Mouse (Mus musculus): ENCODE data around the gene Ypel4. TPM values are rescaled to one million over a fixed set of nuclear protein-coding genes. Genes with fewer than 3 reads are reported as not detected.

Gene Ypel4
- polyA plus RNA-seq, 1 experiment from 2014 or later = 10.0 TPM

- no peak overlapping the region for H3K4me3 ChIP-seq (ENCODE audit: low read length)
- no peaks in the 10 kb centered on the region for H3K4me1 ChIP-seq (ENCODE audit: control insufficient read depth, insufficient read depth, low read length)
- H3K27me3 ChIP-seq (ENCODE audit: control insufficient read depth, insufficient read depth, low read length) = no peaks in the 10 kb centered on the region
- no peak overlapping the region for H3K4me2 ChIP-seq (replicated peaks; ENCODE audit: low read depth, low read length)
- H3K27ac ChIP-seq (ENCODE audit: low read depth, low read length) = no peak overlapping the region
- no peaks in the 10 kb centered on the region for H3K9me3 ChIP-seq (ENCODE audit: control insufficient read depth, low read length)
- no peaks in the 10 kb centered on the region; the same call in 1 of the 2 replicates for H3K36me3 ChIP-seq (ENCODE audit: control insufficient read depth, insufficient read depth, low read length)
- no peak overlapping the region for H3K9ac ChIP-seq (ENCODE audit: low read depth, low read length)
- no peak for ATAC-seq (ENCODE audit: low FRiP score, low TSS enrichment)
- 52% methylated on average over 4 of the region's 4 CpGs for WGBS
Measured at GRCm38 (mm10) chr2:84762295-84762694, 28.4 kb downstream of the Ypel4 start.

GRCm38 (mm10) chr2:84762818-84763217 is 29.0 kb downstream of the Ypel4 start:
- H3K36me3 ChIP-seq (ENCODE audit: control insufficient read depth, insufficient read depth, low read length) = no peaks in the 10 kb centered on the region; the same call in 1 of the 2 replicates
- WGBS = 31% methylated on average over 1 of the region's 1 CpGs
- H3K9ac ChIP-seq (ENCODE audit: low read depth, low read length) = no peak overlapping the region
- H3K27me3 ChIP-seq (ENCODE audit: control insufficient read depth, insufficient read depth, low read length) = no peaks in the 10 kb centered on the region
- no peak overlapping the region for H3K27ac ChIP-seq (ENCODE audit: low read depth, low read length)
- ATAC-seq (ENCODE audit: low FRiP score, low TSS enrichment) = no peak
- no peak overlapping the region for H3K4me2 ChIP-seq (replicated peaks; ENCODE audit: low read depth, low read length)
- no peaks in the 10 kb centered on the region for H3K9me3 ChIP-seq (ENCODE audit: control insufficient read depth, low read length)
- no peaks in the 10 kb centered on the region for H3K4me1 ChIP-seq (ENCODE audit: control insufficient read depth, insufficient read depth, low read length)
- no peak overlapping the region for H3K4me3 ChIP-seq (ENCODE audit: low read length)

GRCm38 (mm10) chr2:84770501-84770900 is 36.6 kb downstream of the Ypel4 start:
- no peak for ATAC-seq (ENCODE audit: low FRiP score, low TSS enrichment)
- Histone ChIP-seq H3K9me3 (ENCODE audit: control insufficient read depth, low read length) (no peaks in the 10 kb centered on the region), H3K9ac (ENCODE audit: low read depth, low read length) (no peak overlapping the region), H3K4me3 (ENCODE audit: low read length) (no peak overlapping the region), H3K27ac (ENCODE audit: low read depth, low read length) (no peak overlapping the region), H3K36me3 (ENCODE audit: control insufficient read depth, insufficient read depth, low read length) (no peaks in the 10 kb centered on the region; the same call in 1 of the 2 replicates), H3K27me3 (ENCODE audit: control insufficient read depth, insufficient read depth, low read length) (no peaks in the 10 kb centered on the region), H3K4me2 (replicated peaks; ENCODE audit: low read depth, low read length) (no peak overlapping the region), H3K4me1 (ENCODE audit: control insufficient read depth, insufficient read depth, low read length) (no peaks in the 10 kb centered on the region)
- WGBS = 78% methylated on average over 6 of the region's 6 CpGs

GRCm38 (mm10) chr2:84772454-84772853 is 38.6 kb downstream of the Ypel4 start:
- Histone ChIP-seq H3K4me2 (replicated peaks; ENCODE audit: low read depth, low read length) (no peak overlapping the region), H3K27ac (ENCODE audit: low read depth, low read length) (no peak overlapping the region), H3K36me3 (ENCODE audit: control insufficient read depth, insufficient read depth, low read length) (no peaks in the 10 kb centered on the region), H3K27me3 (ENCODE audit: control insufficient read depth, insufficient read depth, low read length) (no peaks in the 10 kb centered on the region), H3K9ac (ENCODE audit: low read depth, low read length) (no peak overlapping the region), H3K4me1 (ENCODE audit: control insufficient read depth, insufficient read depth, low read length) (no peaks in the 10 kb centered on the region), H3K4me3 (ENCODE audit: low read length) (no peak overlapping the region), H3K9me3 (ENCODE audit: control insufficient read depth, low read length) (no peaks in the 10 kb centered on the region)
- 99% methylated on average over 4 of the region's 4 CpGs for whole genome bisulfite sequencing
- ATAC-seq (ENCODE audit: low FRiP score, low TSS enrichment) = no peak

GRCm38 (mm10) chr2:84773195-84773594 is 39.3 kb downstream of the Ypel4 start:
- Histone ChIP-seq H3K4me3 (ENCODE audit: low read length) (no peak overlapping the region), H3K4me1 (ENCODE audit: control insufficient read depth, insufficient read depth, low read length) (no peaks in the 10 kb centered on the region), H3K4me2 (replicated peaks; ENCODE audit: low read depth, low read length) (no peak overlapping the region), H3K9me3 (ENCODE audit: control insufficient read depth, low read length) (no peaks in the 10 kb centered on the region), H3K36me3 (ENCODE audit: control insufficient read depth, insufficient read depth, low read length) (no peaks in the 10 kb centered on the region), H3K27me3 (ENCODE audit: control insufficient read depth, insufficient read depth, low read length) (no peaks in the 10 kb centered on the region), H3K9ac (ENCODE audit: low read depth, low read length) (no peak overlapping the region), H3K27ac (ENCODE audit: low read depth, low read length) (no peak overlapping the region)
- 84% methylated on average over 5 of the region's 5 CpGs for WGBS
- no peak for ATAC-seq (ENCODE audit: low FRiP score, low TSS enrichment)

GRCm38 (mm10) chr2:84774751-84775150 is 40.9 kb downstream of the Ypel4 start:
- WGBS = 1% methylated on average over 15 of the region's 15 CpGs
- Histone ChIP-seq H3K9ac (ENCODE audit: low read depth, low read length) (peak overlapping the region; percentile 46; the same call in 1 of the 2 replicates), H3K4me1 (ENCODE audit: control insufficient read depth, insufficient read depth, low read length) (no peaks in the 10 kb centered on the region), H3K36me3 (ENCODE audit: control insufficient read depth, insufficient read depth, low read length) (no peaks in the 10 kb centered on the region), H3K4me2 (replicated peaks; ENCODE audit: low read depth, low read length) (peak overlapping the region; percentile 53), H3K4me3 (ENCODE audit: low read length) (peak overlapping the region; percentile 33), H3K27ac (ENCODE audit: low read depth, low read length) (peak overlapping the region; percentile 78), H3K9me3 (ENCODE audit: control insufficient read depth, low read length) (no peaks in the 10 kb centered on the region), H3K27me3 (ENCODE audit: control insufficient read depth, insufficient read depth, low read length) (no peaks in the 10 kb centered on the region)
- peak; percentile 98 for ATAC-seq (ENCODE audit: low FRiP score, low TSS enrichment)

GRCm38 (mm10) chr2:84775241-84775640 is 41.4 kb downstream of the Ypel4 start, which contains the start of gene Serping1:
Serping1 (minus strand) TSS chr2:84775444.
- H3K27ac ChIP-seq (ENCODE audit: low read depth, low read length) = peak within 1 kb of the TSS; percentile 78
- H3K4me2 ChIP-seq (replicated peaks; ENCODE audit: low read depth, low read length) = peak within 1 kb of the TSS; percentile 53
- no peaks in the 10 kb centered on the region for H3K36me3 ChIP-seq (ENCODE audit: control insufficient read depth, insufficient read depth, low read length)
- peak within 1 kb of the TSS; percentile 33 for H3K4me3 ChIP-seq (ENCODE audit: low read length)
- ATAC-seq (ENCODE audit: low FRiP score, low TSS enrichment) = peak; percentile 44
- no peaks in the 10 kb centered on the region for H3K4me1 ChIP-seq (ENCODE audit: control insufficient read depth, insufficient read depth, low read length)
- no peaks in the 10 kb centered on the region for H3K27me3 ChIP-seq (ENCODE audit: control insufficient read depth, insufficient read depth, low read length)
- peak within 1 kb of the TSS; percentile 46; the same call in 1 of the 2 replicates for H3K9ac ChIP-seq (ENCODE audit: low read depth, low read length)
- no peaks in the 10 kb centered on the region for H3K9me3 ChIP-seq (ENCODE audit: control insufficient read depth, low read length)
- WGBS = 34% methylated on average over 9 of the region's 9 CpGs

GRCm38 (mm10) chr2:84775665-84776064 is 41.8 kb downstream of the Ypel4 start:
- no peaks in the 10 kb centered on the region for H3K4me1 ChIP-seq (ENCODE audit: control insufficient read depth, insufficient read depth, low read length)
- H3K36me3 ChIP-seq (ENCODE audit: control insufficient read depth, insufficient read depth, low read length) = no peaks in the 10 kb centered on the region
- H3K4me3 ChIP-seq (ENCODE audit: low read length) = no peak overlapping the region
- H3K4me2 ChIP-seq (replicated peaks; ENCODE audit: low read depth, low read length) = peak overlapping the region; percentile 22; the same call in 1 of the 2 replicates
- no peak for ATAC-seq (ENCODE audit: low FRiP score, low TSS enrichment)
- H3K9ac ChIP-seq (ENCODE audit: low read depth, low read length) = no peak overlapping the region
- peak overlapping the region; percentile 78; the same call in 1 of the 2 replicates for H3K27ac ChIP-seq (ENCODE audit: low read depth, low read length)
- no peaks in the 10 kb centered on the region for H3K27me3 ChIP-seq (ENCODE audit: control insufficient read depth, insufficient read depth, low read length)
- no peaks in the 10 kb centered on the region for H3K9me3 ChIP-seq (ENCODE audit: control insufficient read depth, low read length)
- WGBS = 67% methylated on average over 6 of the region's 6 CpGs

- Histone ChIP-seq H3K4me3 (ENCODE audit: low read length) (no peak overlapping the region), H3K4me1 (ENCODE audit: control insufficient read depth, insufficient read depth, low read length) (no peaks in the 10 kb centered on the region), H3K27me3 (ENCODE audit: control insufficient read depth, insufficient read depth, low read length) (no peaks in the 10 kb centered on the region), H3K27ac (ENCODE audit: low read depth, low read length) (no peak overlapping the region), H3K9me3 (ENCODE audit: control insufficient read depth, low read length) (no peaks in the 10 kb centered on the region), H3K36me3 (ENCODE audit: control insufficient read depth, insufficient read depth, low read length) (no peaks in the 10 kb centered on the region), H3K4me2 (replicated peaks; ENCODE audit: low read depth, low read length) (no peak overlapping the region), H3K9ac (ENCODE audit: low read depth, low read length) (no peak overlapping the region)
- no peak for ATAC-seq (ENCODE audit: low FRiP score, low TSS enrichment)
- 63% methylated on average over 3 of the region's 3 CpGs for WGBS
Measured at GRCm38 (mm10) chr2:84777706-84778105, 43.8 kb downstream of the Ypel4 start.

Measured in kidney, embryonic 14.5 days (tissue).